ENCODE assay signal across 1 mouse cellular context in genomic region chr12:40256033-40256432, GRCm38 (mm10).
TF ChIP-seq lines count a peak whose summit lies in the region.

No protein-coding gene starts in this region.

TF ChIP-seq in MEL, 35 proteins besides CTCF, POLR2A, EP300 and RAD21:
- peak; percentile 36; the same call in 1 of the 2 replicates for TF ChIP-seq SMC3 (IDR thresholded peaks at IDR 0.05; ENCODE audit: low read depth, low read length)
- TF ChIP-seq TAL1 (IDR thresholded peaks at IDR 0.05; ENCODE audit: low read length) = no peak
- TF ChIP-seq ELF1 (IDR thresholded peaks at IDR 0.05; ENCODE audit: low read depth, low read length) = no peak
- no peak for TF ChIP-seq NELFE (IDR thresholded peaks at IDR 0.05; ENCODE audit: low read depth, low read length)
